Mouse (Mus musculus): ENCODE measurements at regions not wholly inside any gene's neighbourhood (a gene's known extent, or its start where the extent isn't known, plus 50 kb on each side); places are given as distances from the start of the nearest gene placed in this dataset.

GRCm38 (mm10) chrX:10984894-10985293, 270.1 kb downstream of the Mid1ip1 start:
- no peak for DNase-seq (ENCODE audit: extremely low read depth, insufficient read length, low spot score)

- DNase-seq (ENCODE audit: extremely low read depth, insufficient read length, low spot score): no peak
Measured at GRCm38 (mm10) chrX:10991871-10992210, 277.0 kb downstream of the Mid1ip1 start.

DNA sequence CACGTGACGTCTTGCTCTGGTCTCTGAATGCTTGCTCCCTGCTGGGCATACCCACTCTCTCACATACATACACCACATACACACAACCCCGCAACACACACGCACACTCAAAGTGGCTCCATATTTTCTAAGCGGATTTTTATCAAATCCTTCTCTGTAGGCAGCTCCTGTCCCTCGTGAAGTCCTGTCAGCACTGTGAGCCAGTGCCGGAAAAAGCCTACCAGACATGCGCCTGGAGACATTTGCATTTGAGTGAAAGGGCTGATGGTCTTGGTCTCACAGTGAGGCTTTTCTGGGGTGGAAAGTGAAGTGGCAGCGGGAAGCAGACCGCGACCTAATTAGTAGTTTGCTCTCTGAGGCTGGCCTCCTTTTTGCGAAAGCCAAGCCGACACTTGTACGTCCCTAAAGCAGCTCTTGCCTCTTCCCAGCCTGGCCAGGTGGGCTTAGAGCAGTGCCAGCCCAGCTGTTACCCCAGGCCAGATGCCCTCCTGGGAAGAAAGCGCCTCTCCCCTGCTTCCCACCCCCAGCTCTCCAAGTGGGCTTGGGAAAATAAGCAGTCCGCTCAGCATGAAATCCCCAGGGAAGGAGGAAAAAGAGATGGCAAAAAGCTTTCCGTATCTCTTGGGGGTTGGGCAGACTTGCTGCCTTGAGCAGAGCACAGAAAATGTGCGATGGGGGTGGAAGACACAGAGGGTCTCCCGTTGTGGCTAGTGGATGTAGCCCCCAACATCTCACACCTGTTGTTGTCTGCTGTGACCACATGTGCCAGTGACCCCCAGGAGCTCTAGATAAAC, 277.6 kb downstream of the Mid1ip1 start:
- DNase-seq (ENCODE audit: extremely low read depth, insufficient read length, low spot score): no peak

GRCm38 (mm10) chrX:10993005-10993377, 278.2 kb downstream of the Mid1ip1 start:
- DNase-seq (ENCODE audit: extremely low read depth, insufficient read length, low spot score): no peak

GRCm38 (mm10) chrX:10994910-10995309, 280.1 kb downstream of the Mid1ip1 start:
- no peak for DNase-seq (ENCODE audit: extremely low read depth, insufficient read length, low spot score)

DNA sequence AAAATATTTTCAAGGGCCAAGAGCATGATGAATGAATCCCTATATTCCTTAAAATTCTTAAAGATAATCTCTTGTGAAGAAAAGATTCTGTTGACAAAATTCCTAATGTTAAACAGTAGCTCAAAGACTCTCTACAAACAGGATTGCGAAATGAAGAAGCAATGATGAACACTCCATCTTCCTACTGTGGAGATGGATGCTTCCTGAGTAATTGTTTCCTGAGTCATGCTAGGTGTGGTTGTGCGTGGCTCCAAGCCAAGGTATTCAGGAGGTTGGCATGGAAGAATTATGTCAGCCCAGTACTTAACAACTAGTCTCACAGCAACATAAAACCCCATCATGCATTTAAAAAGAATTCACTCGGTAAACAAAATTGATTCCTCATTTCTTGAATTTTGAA, 286.4 kb downstream of the Mid1ip1 start:
- peak; percentile 4 for DNase-seq (ENCODE audit: extremely low read depth, insufficient read length, low spot score)

DNA sequence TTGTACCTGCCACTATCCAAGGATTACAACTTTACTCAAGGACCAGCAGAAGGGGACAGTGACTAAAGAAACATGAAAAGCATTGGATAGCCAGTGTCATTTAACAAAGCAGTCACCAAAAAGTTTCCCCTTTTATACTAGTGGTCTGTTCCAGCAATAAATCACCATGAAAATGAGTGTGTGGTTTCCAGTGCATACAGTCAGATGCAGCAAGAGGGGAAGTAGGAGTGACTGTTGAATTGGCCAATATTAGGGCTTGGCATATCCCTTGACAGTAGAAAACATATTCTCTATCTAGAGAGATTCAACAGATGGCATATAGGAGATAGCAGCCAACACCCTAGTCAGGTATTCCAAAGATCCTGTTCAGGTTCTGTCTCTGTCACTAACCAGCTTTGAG, 259.8 kb upstream of the H2al1a start:
- DNase-seq (ENCODE audit: extremely low read depth, insufficient read length, low spot score): no peak

DNA sequence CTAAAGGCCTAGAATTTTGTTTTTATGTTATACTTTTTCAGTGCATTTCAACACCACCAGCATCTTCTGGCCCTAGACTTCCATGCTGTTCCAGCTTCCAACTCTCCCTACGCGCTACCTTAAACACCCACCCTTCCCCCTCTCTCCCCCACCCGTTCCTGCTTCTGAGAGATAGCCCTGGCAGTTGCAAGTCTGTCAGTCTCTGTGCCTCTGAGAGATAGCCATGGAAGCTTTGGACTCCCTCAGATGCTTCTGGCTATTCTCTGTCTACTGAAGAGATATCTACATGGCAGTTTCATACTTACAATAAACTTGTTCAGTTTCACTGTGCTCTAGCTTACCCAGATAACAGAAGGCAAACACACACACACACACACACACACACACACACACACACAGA, 252.3 kb upstream of the H2al1a start:
- no peak for DNase-seq (ENCODE audit: extremely low read depth, insufficient read length, low spot score)

DNA sequence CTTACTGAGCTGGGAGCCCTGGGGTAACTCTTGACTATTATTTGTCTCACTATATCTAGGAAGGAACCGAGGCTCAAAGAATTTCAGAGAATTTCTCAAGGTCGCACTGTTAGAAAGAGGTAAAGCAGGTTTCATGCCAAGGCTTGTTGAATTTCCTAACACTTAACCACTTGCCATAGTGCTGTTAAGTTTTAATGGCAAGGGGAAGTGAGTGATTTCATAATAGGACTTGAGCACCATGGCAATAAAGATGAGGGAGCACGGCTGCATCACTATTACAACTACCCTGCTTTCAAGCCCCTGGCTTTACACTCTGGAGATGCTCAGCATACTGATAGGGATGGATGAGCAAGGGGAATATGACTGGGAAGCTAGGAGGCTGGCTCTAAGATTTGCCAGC, 216.9 kb upstream of the H2al1a start:
- DNase-seq (ENCODE audit: extremely low read depth, insufficient read length, low spot score): no peak

- DNase-seq (ENCODE audit: extremely low read depth, insufficient read length, low spot score): no peak
Measured at GRCm38 (mm10) chrX:11082845-11083244, 216.2 kb upstream of the H2al1a start.

- no peak for DNase-seq (ENCODE audit: extremely low read depth, insufficient read length, low spot score)
Measured at GRCm38 (mm10) chrX:11086257-11087072, 212.6 kb upstream of the H2al1a start.

GRCm38 (mm10) chrX:11087913-11088312, 211.1 kb upstream of the H2al1a start:
- DNase-seq (ENCODE audit: extremely low read depth, insufficient read length, low spot score): no peak

DNA sequence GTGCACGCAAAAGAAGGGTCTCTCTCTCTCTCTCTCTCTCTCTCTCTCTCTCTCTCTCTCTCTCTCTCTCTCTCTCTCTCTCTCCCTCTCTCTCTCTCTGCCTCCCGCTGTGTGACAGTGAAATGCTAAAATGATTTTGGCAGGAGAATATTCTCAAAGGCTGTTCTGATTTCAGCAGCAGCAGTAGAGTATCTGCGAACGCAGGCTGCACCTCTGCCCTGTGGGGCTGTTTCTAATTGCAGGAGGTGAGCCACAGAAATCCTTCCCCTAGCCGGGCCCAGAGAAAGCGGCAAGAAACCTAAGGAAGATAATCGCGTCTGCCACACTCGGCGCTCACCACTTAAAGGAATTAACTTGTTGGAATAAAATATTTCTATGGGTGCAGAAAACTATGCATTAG, 210.6 kb upstream of the H2al1a start:
- DNase-seq (ENCODE audit: extremely low read depth, insufficient read length, low spot score): no peak

- DNase-seq (ENCODE audit: extremely low read depth, insufficient read length, low spot score): no peak
Measured at GRCm38 (mm10) chrX:11090432-11090831, 208.6 kb upstream of the H2al1a start.

DNA sequence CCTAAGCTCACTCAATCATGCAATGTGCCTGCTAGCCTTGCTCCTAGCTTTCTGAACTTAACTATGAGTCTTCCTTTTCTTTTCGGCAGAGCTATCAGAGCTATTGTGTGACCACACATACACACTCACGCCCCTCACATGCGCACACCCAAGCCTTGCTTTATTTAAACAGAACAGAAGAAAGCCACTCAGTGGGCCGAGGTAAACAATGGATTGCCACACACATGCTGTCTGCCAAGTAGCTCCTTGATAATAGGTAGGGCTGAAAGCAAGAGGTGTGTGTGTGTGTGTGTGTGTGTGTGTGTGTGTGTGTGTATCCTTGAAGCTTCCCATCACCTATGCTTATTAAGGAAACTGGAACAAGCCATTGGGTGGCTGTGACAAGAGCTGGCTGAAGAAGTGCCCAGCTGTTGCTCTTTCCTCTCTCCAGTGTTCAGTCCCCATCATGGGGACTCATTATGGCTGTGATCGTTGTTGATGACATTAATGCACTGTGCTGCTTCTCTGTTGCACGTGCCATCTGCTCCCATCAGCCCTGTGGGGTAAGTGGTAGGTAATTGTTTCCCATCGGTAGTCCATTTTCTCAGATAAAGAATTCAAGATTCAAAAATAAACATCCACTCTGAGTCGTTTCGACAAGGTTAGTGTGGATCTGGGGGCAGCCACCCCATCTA, 201.3 kb upstream of the H2al1a start:
- DNase-seq (ENCODE audit: extremely low read depth, insufficient read length, low spot score): no peak

- DNase-seq (ENCODE audit: extremely low read depth, insufficient read length, low spot score): no peak
Measured at GRCm38 (mm10) chrX:11098366-11098765, 200.7 kb upstream of the H2al1a start.

GRCm38 (mm10) chrX:11099146-11100087, 199.6 kb upstream of the H2al1a start:
- no peak for DNase-seq (ENCODE audit: extremely low read depth, insufficient read length, low spot score)

DNA sequence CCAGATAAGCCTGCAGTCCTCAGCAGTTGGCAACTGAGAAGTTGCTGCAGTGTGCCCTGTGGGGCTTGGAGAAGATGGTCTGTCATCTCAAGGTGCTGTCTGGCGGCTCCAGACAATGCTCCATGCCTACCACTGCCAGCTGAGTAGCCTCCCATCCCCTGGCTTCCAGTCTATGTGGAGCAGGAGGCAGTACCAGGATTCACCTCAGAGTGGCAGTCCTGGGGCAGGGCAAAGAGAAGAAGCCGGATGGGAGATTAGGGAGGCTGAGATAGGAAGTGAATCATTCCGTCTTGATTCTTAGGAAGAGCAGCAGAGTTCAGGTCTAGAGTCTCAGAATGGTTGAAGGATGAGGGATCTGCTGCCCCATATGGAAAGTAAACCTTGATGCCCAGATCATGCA, 198.1 kb upstream of the H2al1a start:
- no peak for DNase-seq (ENCODE audit: extremely low read depth, insufficient read length, low spot score)

- DNase-seq (ENCODE audit: extremely low read depth, insufficient read length, low spot score): no peak
Measured at GRCm38 (mm10) chrX:11131253-11131652, 167.8 kb upstream of the H2al1a start.

GRCm38 (mm10) chrX:11139971-11140421, 159.1 kb upstream of the H2al1a start:
- DNase-seq (ENCODE audit: extremely low read depth, insufficient read length, low spot score): peak; percentile 1
